Mouse (Mus musculus) liver, adult (tissue): Measurements from ENCODE around the gene Scamp1.

Experiments used
- GATA4 ChIP-seq: IDR thresholded peaks from 2 replicates; pipeline ENCODE4 v1.6.1; 2014; ENCODE audit warnings: mild to moderate bottlenecking, low read length; ENCODE audit not compliant: insufficient replicate concordance

The Scamp1 gene

GRCm38 (mm10) chr13:94285281-94285871 lies at the start of gene Scamp1:
Gene Scamp1, minus strand, starts transcription at chr13:94285857.
- peak; percentile 9; the same call in 1 of the 2 replicates for TF ChIP-seq GATA4

GRCm38 (mm10) chr13:94330392-94330979 lies 44.8 kb upstream of the Scamp1 start:
- no peak for TF ChIP-seq GATA4

- TF ChIP-seq GATA4: no peak
Observed at GRCm38 (mm10) chr13:94328063-94328462, 42.4 kb upstream of the Scamp1 start.

- TF ChIP-seq GATA4: no peak
Observed at GRCm38 (mm10) chr13:94322475-94322874, 36.8 kb upstream of the Scamp1 start.

- TF ChIP-seq GATA4: no peak
Observed at GRCm38 (mm10) chr13:94321094-94321792, 35.6 kb upstream of the Scamp1 start.

GRCm38 (mm10) chr13:94316975-94317511 lies 31.4 kb upstream of the Scamp1 start:
- no peak for TF ChIP-seq GATA4

GRCm38 (mm10) chr13:94308279-94308678 lies 22.6 kb upstream of the Scamp1 start:
- TF ChIP-seq GATA4: no peak

GRCm38 (mm10) chr13:94307531-94307930 lies 21.9 kb upstream of the Scamp1 start:
- no peak for TF ChIP-seq GATA4

GRCm38 (mm10) chr13:94306968-94307289 lies 21.3 kb upstream of the Scamp1 start:
- no peak for TF ChIP-seq GATA4

- TF ChIP-seq GATA4: no peak
Observed at GRCm38 (mm10) chr13:94306277-94306967, 20.8 kb upstream of the Scamp1 start.

- TF ChIP-seq GATA4: no peak
Observed at GRCm38 (mm10) chr13:94300946-94301538, 15.4 kb upstream of the Scamp1 start.

GRCm38 (mm10) chr13:94300232-94300631 lies 14.6 kb upstream of the Scamp1 start:
- TF ChIP-seq GATA4: no peak

- TF ChIP-seq GATA4: no peak
Observed at GRCm38 (mm10) chr13:94298401-94298800, 12.7 kb upstream of the Scamp1 start.

GRCm38 (mm10) chr13:94296371-94296770 lies 10.7 kb upstream of the Scamp1 start:
- no peak for TF ChIP-seq GATA4

GRCm38 (mm10) chr13:94295922-94296321 lies 10.3 kb upstream of the Scamp1 start:
- TF ChIP-seq GATA4: no peak

GRCm38 (mm10) chr13:94294886-94295285 lies 9.2 kb upstream of the Scamp1 start:
- TF ChIP-seq GATA4: no peak

- no peak for TF ChIP-seq GATA4
Observed at GRCm38 (mm10) chr13:94293911-94294310, 8.3 kb upstream of the Scamp1 start.
